Mouse (Mus musculus) limb, embryonic 12.5 days (tissue): ENCODE measurements around the gene Dnajb14. TPM values are rescaled to one million over a fixed set of nuclear protein-coding genes. Genes with fewer than 3 reads are reported as not detected.
A peak's percentile ranks its signal among the peaks of the same experiment; 100 is the strongest.
"Not testable (repeated sequence)": the region's sequence is repeated elsewhere in the genome, so short reads cannot be mapped to it uniquely, and the experiment has no call there.

Source experiments
- ATAC-seq: fragments of 200-750 bp; cut with Nextera tagmentation; 2 replicates; pipeline ENCODE4 v1.8.0; 2017; ENCODE audit warnings: low read depth, moderate TSS enrichment; ENCODE audit not compliant: insufficient number of reproducible peaks, insufficient read depth, low FRiP score, low TSS enrichment
- H3K27ac ChIP-seq: fragments of 300-500 bp; sonication (generic); 2 replicates; pipeline ENCODE4 v1.5.1; 2016; ENCODE audit warnings: mild to moderate bottlenecking, moderate library complexity
- H3K27me3 ChIP-seq: fragments of 300-500 bp; sonication (generic); 2 replicates; pipeline ENCODE4 v1.6.1; 2016; ENCODE audit warnings: mild to moderate bottlenecking, moderate library complexity
- H3K36me3 ChIP-seq: fragments of 300-500 bp; sonication (generic); 2 replicates; pipeline ENCODE4 v1.6.1; 2016; ENCODE audit warnings: mild to moderate bottlenecking, moderate library complexity
- H3K4me1 ChIP-seq: fragments of 300-500 bp; sonication (generic); replicated peaks from 2 replicates; pipeline ENCODE4 v1.6.1; 2016
- H3K4me2 ChIP-seq: fragments of 300-500 bp; sonication (generic); 2 replicates; pipeline ENCODE4 v1.6.1; 2016; ENCODE audit warnings: mild to moderate bottlenecking, moderate library complexity
- H3K4me3 ChIP-seq: fragments of 300-500 bp; sonication (generic); replicated peaks from 2 replicates; pipeline ENCODE4 v1.5.1; 2016; ENCODE audit warnings: mild to moderate bottlenecking
- H3K9ac ChIP-seq: fragments of 300-500 bp; sonication (generic); replicated peaks from 2 replicates; pipeline ENCODE4 v1.6.1; 2016; ENCODE audit warnings: mild to moderate bottlenecking, moderate library complexity
- H3K9me3 ChIP-seq: fragments of 300-500 bp; sonication (generic); 2 replicates; pipeline ENCODE4 v1.6.1; 2016; ENCODE audit warnings: mild to moderate bottlenecking, moderate library complexity
- WGBS: fragments of 180-500 bp; shearing (Covaris S2); methylation state at CpG from one replicate; pipeline ENCODE4 v1.1.7; 2016; 5-methylcytosine and 5-hydroxymethylcytosine counted together
- polyA plus RNA-seq: library from polyadenylated mRNA; unstranded; fragments of >200 nt; fragmentation: Nextera tagmentation; extraction: Ambion mirVana; gene quantifications from 2 replicates; pipeline ENCODE4 v1.2.1, GENCODE M21; 2016

The Dnajb14 gene
- polyA plus RNA-seq, 1 experiment from 2014 or later = 11.0 TPM

- no peak overlapping the region for H3K4me2 ChIP-seq
- no peak overlapping the region for H3K9ac ChIP-seq
- no peaks in the 10 kb centered on the region for H3K9me3 ChIP-seq
- no peak overlapping the region for H3K27ac ChIP-seq
- peaks cover 33% of the 10 kb centered on the region for H3K4me1 ChIP-seq
- H3K36me3 ChIP-seq = no peaks in the 10 kb centered on the region
- no peak overlapping the region for H3K4me3 ChIP-seq
- H3K27me3 ChIP-seq = no peaks in the 10 kb centered on the region
- WGBS = 60% methylated on average over 23 of the region's 23 CpGs
- no peak for ATAC-seq
Observed at GRCm38 (mm10) chr3:137954256-137954916, 86.9 kb downstream of the Dnajb14 start.

GRCm38 (mm10) chr3:137955560-137956081, 88.1 kb downstream of the Dnajb14 start:
- no peaks in the 10 kb centered on the region for H3K36me3 ChIP-seq

GRCm38 (mm10) chr3:137957864-137958263, 90.4 kb downstream of the Dnajb14 start:
- WGBS = 91% methylated on average over 9 of the region's 9 CpGs
- Histone ChIP-seq H3K9ac (no peak overlapping the region), H3K36me3 (no peaks in the 10 kb centered on the region), H3K27ac (no peak overlapping the region), H3K4me2 (no peak overlapping the region), H3K4me3 (no peak overlapping the region), H3K4me1 (peaks cover 22% of the 10 kb centered on the region), H3K27me3 (no peaks in the 10 kb centered on the region), H3K9me3 (no peaks in the 10 kb centered on the region)
- ATAC-seq = no peak

More at GRCm38 (mm10) chr3:137955560-137956081, 88.1 kb downstream of the Dnajb14 start:
- no peaks in the 10 kb centered on the region for H3K9me3 ChIP-seq
- no peak for ATAC-seq
- 17% methylated on average over 16 of the region's 16 CpGs for WGBS
- peaks cover 33% of the 10 kb centered on the region for H3K4me1 ChIP-seq
- H3K4me2 ChIP-seq = peak overlapping the region; percentile 51
- H3K27me3 ChIP-seq = no peaks in the 10 kb centered on the region
- H3K27ac ChIP-seq = peak overlapping the region; percentile 29; the same call in 1 of the 2 replicates
- no peak overlapping the region for H3K9ac ChIP-seq
- peak overlapping the region; percentile 21 for H3K4me3 ChIP-seq

- Histone ChIP-seq H3K36me3 (no peaks in the 10 kb centered on the region), H3K4me3 (no peak overlapping the region), H3K27ac (no peak overlapping the region), H3K27me3 (no peaks in the 10 kb centered on the region), H3K4me2 (no peak overlapping the region), H3K9me3 (no peaks in the 10 kb centered on the region), H3K4me1 (peaks cover 17% of the 10 kb centered on the region), H3K9ac (no peak overlapping the region)
- ATAC-seq = no peak
- 89% methylated on average over 4 of the region's 4 CpGs for WGBS
Observed at GRCm38 (mm10) chr3:137958352-137958751, 90.9 kb downstream of the Dnajb14 start.

- 74% methylated on average over 4 of the region's 4 CpGs for WGBS
Observed at GRCm38 (mm10) chr3:137959456-137959855, 92.0 kb downstream of the Dnajb14 start.

GRCm38 (mm10) chr3:137961736-137962385, 94.4 kb downstream of the Dnajb14 start:
- no peaks in the 10 kb centered on the region for H3K27me3 ChIP-seq
- 62% methylated on average over 8 of the region's 8 CpGs for WGBS
- ATAC-seq = no peak

More at GRCm38 (mm10) chr3:137959456-137959855, 92.0 kb downstream of the Dnajb14 start:
- peaks cover 12% of the 10 kb centered on the region for H3K4me1 ChIP-seq
- H3K9me3 ChIP-seq = no peaks in the 10 kb centered on the region
- no peak overlapping the region for H3K9ac ChIP-seq
- no peaks in the 10 kb centered on the region for H3K36me3 ChIP-seq
- no peak for ATAC-seq
- no peak overlapping the region for H3K27ac ChIP-seq
- no peak overlapping the region for H3K4me3 ChIP-seq
- no peak overlapping the region for H3K4me2 ChIP-seq
- no peaks in the 10 kb centered on the region for H3K27me3 ChIP-seq

GRCm38 (mm10) chr3:137963508-137963907, 96.0 kb downstream of the Dnajb14 start:
- H3K27ac ChIP-seq = no peak overlapping the region
- ATAC-seq = no peak
- 78% methylated on average over 8 of the region's 8 CpGs for WGBS

More at GRCm38 (mm10) chr3:137961736-137962385, 94.4 kb downstream of the Dnajb14 start:
- no peak overlapping the region for H3K27ac ChIP-seq
- no peak overlapping the region for H3K9ac ChIP-seq
- no peaks in the 10 kb centered on the region for H3K36me3 ChIP-seq
- no peaks in the 10 kb centered on the region for H3K4me1 ChIP-seq
- no peak overlapping the region for H3K4me3 ChIP-seq
- no peaks in the 10 kb centered on the region for H3K9me3 ChIP-seq
- no peak overlapping the region for H3K4me2 ChIP-seq

GRCm38 (mm10) chr3:137964014-137964413, 96.5 kb downstream of the Dnajb14 start:
- H3K27ac ChIP-seq, H3K4me3 ChIP-seq, H3K9ac ChIP-seq, H3K36me3 ChIP-seq, H3K27me3 ChIP-seq, H3K4me2 ChIP-seq, ATAC-seq, H3K9me3 ChIP-seq, H3K4me1 ChIP-seq: not testable (repeated sequence)
- WGBS = 57% methylated on average over 1 of the region's 1 CpGs

More at GRCm38 (mm10) chr3:137963508-137963907, 96.0 kb downstream of the Dnajb14 start:
- Histone ChIP-seq H3K4me3 (no peak overlapping the region), H3K27me3 (no peaks in the 10 kb centered on the region), H3K4me1 (no peaks in the 10 kb centered on the region), H3K9ac (no peak overlapping the region), H3K4me2 (no peak overlapping the region), H3K9me3 (no peaks in the 10 kb centered on the region), H3K36me3 (no peaks in the 10 kb centered on the region)

Other genes starting within 250 kb of the Dnajb14 start
- 8.2 and 12.3 TPM in 2 replicates for gene Ddit4l, start 246.1 kb upstream of the Dnajb14 start, polyA plus RNA-seq
- not detected in 2 replicates for gene Gm21962, start 196.2 kb upstream of the Dnajb14 start, polyA plus RNA-seq
- gene H2afz, start 3.2 kb upstream of the Dnajb14 start, polyA plus RNA-seq = 2,591 and 2,901 TPM in 2 replicates
- 94.0 and 98.3 TPM in 2 replicates for gene Lamtor3, start 50.8 kb downstream of the Dnajb14 start, polyA plus RNA-seq
- gene Dapp1, start 113.9 kb downstream of the Dnajb14 start, polyA plus RNA-seq = 2.9 and 3.3 TPM in 2 replicates
- gene 1110002E22Rik, start 197.4 kb downstream of the Dnajb14 start, polyA plus RNA-seq = 0.63 and 0.71 TPM in 2 replicates
- gene Gm5105, start 199.7 kb downstream of the Dnajb14 start, polyA plus RNA-seq = 0.19 TPM in 1 of 2 replicates, not detected in the other